Mouse (Mus musculus): ENCODE results near the gene Trove2.

DNA sequence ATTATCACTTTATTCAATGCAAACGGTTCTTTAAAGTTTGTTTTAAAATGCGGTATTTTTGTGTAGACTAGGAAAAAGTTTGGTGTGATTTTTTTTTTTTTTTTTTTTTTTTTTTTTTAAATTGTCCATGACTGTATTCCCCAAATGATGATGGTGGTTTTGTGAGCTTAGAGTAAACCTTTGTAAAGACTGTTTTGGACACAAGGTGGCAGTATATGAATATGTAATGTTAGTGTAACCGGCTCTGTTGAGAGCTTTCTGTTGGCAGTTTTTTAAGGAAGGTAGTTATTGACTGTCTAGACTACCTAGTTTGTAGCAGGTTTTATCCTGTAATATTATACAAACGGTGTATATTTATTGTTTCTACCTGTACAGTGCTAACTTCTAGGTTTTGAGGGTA is 26.7 kb upstream of the Trove2 start:
- TF ChIP-seq CTCF (IDR thresholded peaks at IDR 0.05; ENCODE audit: low read depth) = peak; percentile 78
- TF ChIP-seq EP300 (optimal IDR thresholded peaks at IDR 0.05) = no peak

Measured in stomach, postnatal 0 days (tissue).